Mouse (Mus musculus) testis, postnatal 14 days (tissue): Measurements from ENCODE around the gene 9430097D07Rik.

Source experiments
- DNase-seq: peaks from one replicate; pipeline ENCODE4 v3.0.0; 2021; ENCODE audit warnings: low spot score

9430097D07Rik gene

GRCm38 (mm10) chr2:32597248-32597647 is 21.8 kb upstream of the 9430097D07Rik start:
- no peak for DNase-seq

GRCm38 (mm10) chr2:32596725-32597124 is 21.2 kb upstream of the 9430097D07Rik start:
- DNase-seq: no peak

- no peak for DNase-seq
Observed at GRCm38 (mm10) chr2:32591249-32591648, 15.8 kb upstream of the 9430097D07Rik start.

- no peak for DNase-seq
Observed at GRCm38 (mm10) chr2:32590224-32590623, 14.7 kb upstream of the 9430097D07Rik start.

GRCm38 (mm10) chr2:32589213-32589795 is 13.8 kb upstream of the 9430097D07Rik start:
- DNase-seq: no peak

- no peak for DNase-seq
Observed at GRCm38 (mm10) chr2:32587731-32588321, 12.3 kb upstream of the 9430097D07Rik start.

- peak; percentile 87 for DNase-seq
Observed at GRCm38 (mm10) chr2:32586871-32587351, 11.4 kb upstream of the 9430097D07Rik start, which contains the start of gene St6galnac4. Gene St6galnac4 (plus strand): TSS chr2:32587095.

- DNase-seq: no peak
Observed at GRCm38 (mm10) chr2:32585149-32585714, 9.7 kb upstream of the 9430097D07Rik start.

GRCm38 (mm10) chr2:32582830-32583799 is 7.6 kb upstream of the 9430097D07Rik start:
- DNase-seq: peak; percentile 72

- DNase-seq: no peak
Observed at GRCm38 (mm10) chr2:32581450-32582095, 6.1 kb upstream of the 9430097D07Rik start.

GRCm38 (mm10) chr2:32578146-32579046 is 2.9 kb upstream of the 9430097D07Rik start:
- DNase-seq: no peak

- peak; percentile 10 for DNase-seq
Observed at GRCm38 (mm10) chr2:32576532-32576931, 1.0 kb upstream of the 9430097D07Rik start.

- no peak for DNase-seq
Observed at GRCm38 (mm10) chr2:32574901-32575585, 441 bp downstream of the 9430097D07Rik start.

- DNase-seq: no peak
Observed at GRCm38 (mm10) chr2:32574497-32574896, 987 bp downstream of the 9430097D07Rik start, which contains the start of gene Pip5kl1. Gene Pip5kl1 (plus strand): TSS chr2:32574797.

- no peak for DNase-seq
Observed at GRCm38 (mm10) chr2:32572196-32572595, 3.3 kb downstream of the 9430097D07Rik start.

GRCm38 (mm10) chr2:32570698-32571494 is 4.6 kb downstream of the 9430097D07Rik start, which contains the start of gene Dpm2:
Gene Dpm2 (plus strand): TSS chr2:32570858.
- DNase-seq: peak; percentile 89

- DNase-seq: no peak
Observed at GRCm38 (mm10) chr2:32568941-32569340, 6.5 kb downstream of the 9430097D07Rik start.

GRCm38 (mm10) chr2:32568149-32568548 is 7.3 kb downstream of the 9430097D07Rik start:
- DNase-seq: no peak

- DNase-seq: peak; percentile 46
Observed at GRCm38 (mm10) chr2:32566536-32567063, 8.9 kb downstream of the 9430097D07Rik start.
